Mouse (Mus musculus) frontal cortex, postnatal 25 days (tissue): ENCODE measurements around the gene Snx29.
A peak's percentile ranks its signal among the peaks of the same experiment; 100 is the strongest.
"Not testable (repeated sequence)": the region's sequence is repeated elsewhere in the genome, so short reads cannot be mapped to it uniquely, and the experiment has no call there.

Experiments
- DNase-seq, 2 experiments: peaks; one replicate each; pipeline ENCODE4 v3.0.0; 2022; ENCODE audit warnings: low spot score in 2 of 2

Gene Snx29

DNA sequence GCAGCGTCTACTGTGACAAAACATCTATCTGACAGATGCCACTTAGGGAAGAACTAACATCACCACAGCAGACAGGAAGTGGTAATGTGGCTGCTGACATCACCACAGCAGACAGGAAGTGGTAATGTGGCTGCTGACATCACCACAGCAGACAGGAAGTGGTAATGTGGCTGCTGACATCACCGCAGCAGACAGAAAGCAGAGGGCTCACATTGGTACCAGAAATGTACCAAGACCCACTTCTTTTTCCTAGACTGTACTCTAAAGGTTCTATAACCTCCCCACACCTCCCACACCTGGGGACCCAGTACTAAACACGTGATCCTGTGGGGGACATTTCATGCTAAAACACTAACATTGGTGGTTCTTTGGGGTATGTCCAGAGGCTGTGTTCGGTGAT, 126.0 kb downstream of the Snx29 start:
- not testable (repeated sequence) for DNase-seq

GRCm38 (mm10) chr16:11449344-11449743, 126.6 kb downstream of the Snx29 start:
- no peak for DNase-seq

DNA sequence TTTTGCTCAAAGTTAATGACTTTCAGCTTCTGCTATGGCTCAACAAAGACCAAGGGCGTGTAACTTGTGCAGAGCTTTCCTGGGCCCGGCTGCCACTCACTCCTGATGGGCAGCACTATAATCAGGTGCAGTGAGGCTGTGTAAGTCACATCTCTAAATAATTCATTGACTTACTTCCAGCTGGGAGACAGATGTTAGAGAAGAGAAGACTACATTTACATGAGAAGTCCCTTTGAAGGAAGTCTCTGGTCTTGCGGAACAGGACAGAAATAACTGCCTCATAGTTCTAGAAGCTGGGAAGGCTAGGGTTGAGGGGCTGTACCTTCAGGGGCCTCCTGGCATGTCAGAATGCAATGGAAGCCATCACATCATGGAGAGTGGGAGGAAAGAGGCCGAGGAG, 127.9 kb downstream of the Snx29 start:
- no peak for DNase-seq

DNA sequence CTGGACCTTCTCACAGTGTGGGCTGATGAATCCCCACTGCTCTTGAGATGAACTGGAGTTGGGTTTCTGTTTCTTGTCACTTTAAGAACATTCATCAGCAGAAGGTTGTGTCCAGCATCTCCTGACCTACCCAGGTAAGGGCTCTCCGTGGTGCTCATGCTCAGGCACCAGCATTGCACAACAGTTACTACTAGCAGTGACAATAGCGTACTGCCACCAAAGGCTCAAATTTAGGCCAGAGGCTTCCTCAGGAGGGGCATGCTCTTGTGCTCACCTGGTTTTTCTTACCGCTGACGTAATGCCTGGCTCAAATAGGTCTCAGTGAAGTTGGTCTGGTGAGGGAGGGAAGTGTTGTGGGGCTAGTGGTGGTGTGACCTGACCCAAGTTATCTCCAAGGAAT, 132.2 kb downstream of the Snx29 start:
- DNase-seq: no peak

DNA sequence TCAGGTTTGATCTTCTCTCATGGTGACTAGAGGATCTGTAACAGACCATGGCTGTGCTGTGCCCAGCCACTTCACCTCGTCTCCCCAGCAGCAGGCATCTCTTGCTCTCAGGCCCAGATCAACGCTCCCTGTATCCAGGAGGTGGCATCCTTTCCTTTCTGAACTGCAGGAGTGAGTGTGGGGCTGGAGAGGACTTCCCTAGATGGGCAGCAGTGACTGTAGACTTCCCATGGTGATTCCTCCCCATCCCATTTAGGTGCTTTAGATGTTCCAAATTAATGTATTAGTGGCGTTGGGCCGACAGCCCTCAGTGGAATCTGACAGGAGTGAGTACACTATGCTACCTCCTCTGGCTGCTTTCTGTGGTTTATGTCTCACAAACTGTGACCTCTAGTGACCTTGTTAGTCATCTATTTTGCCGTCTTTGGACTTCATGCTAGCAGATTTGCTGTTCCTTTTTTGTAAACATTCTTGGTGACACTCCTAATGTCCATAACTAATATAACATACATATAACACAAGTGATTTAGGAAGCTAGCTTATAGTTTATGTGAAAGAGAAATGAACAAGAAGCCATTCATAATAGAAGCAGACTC, 132.9 kb downstream of the Snx29 start:
- no peak for DNase-seq

DNA sequence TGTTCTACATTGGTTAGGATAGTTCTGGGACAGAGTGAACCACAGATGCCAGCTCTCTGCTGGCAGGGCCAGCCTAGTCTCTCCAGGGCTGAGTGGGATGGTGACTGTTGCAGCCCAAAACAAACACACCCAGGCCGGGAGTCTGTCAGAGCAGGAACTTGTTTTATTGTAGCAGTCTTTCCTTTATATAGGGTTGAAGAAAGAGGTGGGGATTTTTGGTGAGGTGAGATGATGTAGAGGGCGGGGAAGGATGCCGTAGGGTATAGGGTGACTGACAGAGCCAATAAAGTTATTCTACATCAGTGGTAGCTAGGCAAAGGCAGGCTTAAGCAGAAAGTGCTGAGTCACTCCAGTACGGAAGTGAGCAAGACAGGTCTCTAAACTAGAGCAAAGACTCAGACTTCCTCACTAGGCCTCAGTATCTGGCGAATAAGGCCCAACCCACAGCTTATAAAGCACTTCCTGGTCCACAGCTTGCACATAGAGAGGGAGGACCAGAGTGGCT, 133.5 kb downstream of the Snx29 start:
- no peak for DNase-seq

GRCm38 (mm10) chr16:11457136-11457535, 134.4 kb downstream of the Snx29 start:
- no peak for DNase-seq

DNA sequence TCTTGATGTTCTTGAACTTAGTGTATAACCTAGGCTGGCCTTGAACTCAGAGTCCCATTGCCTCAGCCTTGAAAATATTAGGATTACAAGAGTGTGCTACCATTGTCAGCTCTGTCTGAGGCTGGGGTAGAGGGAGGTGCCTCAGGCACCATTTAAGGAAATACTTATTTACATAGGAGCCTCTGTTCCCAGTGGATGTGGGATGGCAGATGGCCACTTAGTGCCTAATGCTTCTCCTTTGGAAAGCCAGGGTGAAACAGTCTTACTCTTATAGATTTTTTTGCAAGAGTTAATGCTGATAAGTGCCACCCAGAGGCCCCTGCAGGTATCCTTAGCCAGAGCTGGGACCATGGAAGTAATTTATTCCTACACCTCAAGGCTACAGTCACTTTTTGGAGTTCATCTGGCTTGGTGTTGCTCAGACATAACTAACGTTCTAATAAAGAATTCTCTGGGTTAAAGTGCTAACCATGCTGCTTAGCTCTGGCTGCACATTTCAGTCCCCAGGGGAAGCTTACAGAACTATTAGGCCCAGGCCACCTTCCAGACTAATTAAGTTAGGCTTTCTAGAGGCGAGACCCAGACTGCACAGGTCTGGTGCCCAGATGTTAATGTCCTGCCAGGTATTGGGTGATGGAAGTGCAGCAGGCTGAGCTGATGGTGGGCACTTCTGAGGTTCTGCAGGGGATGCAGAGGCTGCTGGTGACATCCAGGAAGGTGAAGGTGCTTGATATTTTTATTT, 135.1 kb downstream of the Snx29 start:
- DNase-seq: no peak

DNA sequence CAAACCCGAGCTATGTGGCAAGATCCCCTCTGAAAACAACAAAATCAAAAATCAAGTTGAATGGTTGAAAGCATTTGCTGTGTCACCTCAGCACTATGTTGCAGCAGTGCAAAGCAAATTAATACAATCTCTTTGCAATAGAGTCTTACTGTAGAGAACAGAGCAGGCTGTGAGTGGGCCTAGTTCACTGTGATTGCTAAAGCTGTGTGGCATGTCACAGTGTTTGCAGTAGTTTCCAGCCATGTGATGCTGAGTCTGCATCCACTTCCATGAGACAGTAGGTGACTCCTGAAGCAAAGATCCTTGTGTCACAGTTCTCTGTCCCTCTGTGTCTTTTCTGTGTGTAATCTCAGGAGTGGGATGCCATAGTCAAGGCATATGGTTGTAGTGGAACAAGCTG, 137.5 kb downstream of the Snx29 start:
- DNase-seq: no peak

- peak; percentile 31 to 41 for DNase-seq
Observed at GRCm38 (mm10) chr16:11461612-11462011, 138.9 kb downstream of the Snx29 start.

GRCm38 (mm10) chr16:11468533-11469179, 145.9 kb downstream of the Snx29 start:
- peak; percentile 57 to 58 for DNase-seq

DNA sequence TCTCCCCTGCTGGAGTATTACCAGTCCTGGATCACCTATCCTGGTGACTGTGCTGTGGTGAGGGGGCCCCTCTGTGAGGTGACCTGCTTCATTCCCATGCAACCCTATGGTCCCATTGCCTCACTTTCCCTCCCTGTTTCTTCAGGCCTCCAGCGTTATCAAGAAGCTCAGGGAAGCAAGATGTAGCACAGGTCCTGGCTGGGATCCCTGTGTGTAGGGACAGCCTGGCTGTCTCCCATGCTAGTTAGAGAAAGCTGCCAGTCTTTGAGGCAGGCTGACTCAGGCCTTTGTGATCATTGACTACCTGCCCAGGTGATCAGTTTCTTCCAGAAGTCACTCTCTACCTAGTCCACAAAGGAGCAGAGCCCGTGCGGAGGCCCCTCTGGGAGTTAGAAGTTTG, 146.8 kb downstream of the Snx29 start:
- no peak for DNase-seq

DNA sequence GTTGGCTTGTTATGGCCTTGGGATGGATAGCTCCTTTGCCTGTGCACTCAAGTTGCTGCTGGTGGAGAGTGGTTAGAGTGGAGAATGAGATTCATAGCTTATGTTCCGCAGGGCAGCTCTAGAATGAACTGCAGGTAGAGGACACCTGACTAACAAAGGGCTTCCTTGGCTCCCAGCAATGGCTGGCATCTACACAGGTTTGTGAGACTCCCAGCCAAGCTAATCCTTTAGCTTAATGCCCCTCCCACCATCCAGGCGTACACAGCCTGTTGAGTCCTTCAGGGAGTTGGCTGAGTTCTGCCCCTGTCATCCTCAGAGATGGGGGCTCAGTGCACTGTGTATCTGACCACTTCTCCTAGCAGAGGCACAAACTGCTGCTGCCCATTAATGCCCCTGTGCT, 148.5 kb downstream of the Snx29 start:
- no peak for DNase-seq

- DNase-seq: no peak
Observed at GRCm38 (mm10) chr16:11472852-11473251, 150.1 kb downstream of the Snx29 start.

- DNase-seq: no peak
Observed at GRCm38 (mm10) chr16:11473474-11473873, 150.8 kb downstream of the Snx29 start.

DNA sequence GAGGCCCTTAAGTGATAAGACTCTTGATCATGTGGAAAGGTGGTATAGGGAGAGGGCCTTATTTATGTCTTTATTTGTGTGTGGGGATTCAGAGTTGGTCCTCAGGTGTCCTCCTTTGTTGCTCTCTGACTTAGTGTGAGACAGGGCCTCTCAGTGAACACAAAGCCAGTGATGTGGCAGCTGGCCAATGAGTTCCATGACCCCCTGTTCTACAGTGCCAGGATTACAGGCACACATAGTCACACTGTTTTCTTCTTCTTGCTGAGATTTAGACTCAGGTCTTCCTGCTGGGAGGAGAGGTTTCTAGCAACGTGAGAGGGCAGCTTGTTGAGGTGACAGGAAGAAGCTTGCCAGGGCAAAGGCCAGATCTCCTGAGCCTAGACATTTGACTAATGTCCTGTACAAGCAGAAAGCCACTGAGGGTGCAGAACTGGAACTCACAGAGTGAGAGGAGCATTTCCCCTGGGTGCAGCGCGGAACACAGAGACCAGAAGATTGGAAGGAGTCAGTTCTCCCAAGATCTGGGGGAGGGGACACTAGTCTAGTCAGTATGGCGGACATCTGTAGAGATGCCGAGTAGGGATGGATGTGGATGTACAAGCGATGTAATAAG, 151.3 kb downstream of the Snx29 start:
- no peak for DNase-seq

DNA sequence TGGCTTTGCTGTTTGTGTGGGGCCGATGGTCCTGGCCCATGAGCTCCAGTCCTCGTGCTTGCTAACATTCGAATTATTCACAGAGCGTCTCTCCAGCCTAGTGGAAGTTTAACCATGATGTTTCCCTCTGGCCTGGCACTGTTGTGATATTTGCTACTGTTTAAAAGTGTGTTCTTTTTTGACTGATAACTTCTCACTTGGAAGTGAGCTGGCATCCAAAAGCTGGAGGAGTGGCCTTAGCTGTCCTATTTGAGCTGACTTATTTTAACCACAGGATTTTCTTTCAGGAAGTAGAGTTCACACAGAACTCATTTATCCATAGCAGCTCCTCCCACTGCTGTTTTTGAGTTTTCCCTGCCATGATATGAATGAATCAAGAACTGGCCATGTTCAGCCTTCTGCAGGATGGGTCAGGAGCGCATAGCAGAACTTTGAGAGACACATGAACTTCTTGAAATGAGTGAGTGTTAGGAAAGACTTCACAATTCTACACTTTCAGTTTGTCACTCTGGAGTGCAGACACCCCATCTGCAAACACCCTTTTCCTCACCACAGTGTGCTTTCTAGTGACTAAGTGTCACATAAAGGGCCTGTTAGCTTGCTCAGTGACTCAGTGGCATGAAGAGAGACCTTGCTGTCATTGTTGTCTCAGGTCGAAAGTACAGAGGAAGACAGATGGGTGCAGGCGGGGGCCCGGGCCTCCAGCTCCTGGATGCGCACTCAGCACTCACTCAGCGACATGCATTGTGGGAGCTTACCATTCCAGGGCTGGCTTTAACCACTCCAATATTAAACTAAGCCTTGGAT, 152.6 kb downstream of the Snx29 start:
- no peak for DNase-seq

- DNase-seq: no peak
Observed at GRCm38 (mm10) chr16:11476314-11476713, 153.6 kb downstream of the Snx29 start.

- DNase-seq: no peak
Observed at GRCm38 (mm10) chr16:11476968-11477367, 154.3 kb downstream of the Snx29 start.

GRCm38 (mm10) chr16:11477591-11477990, 154.9 kb downstream of the Snx29 start:
- DNase-seq: no peak

DNA sequence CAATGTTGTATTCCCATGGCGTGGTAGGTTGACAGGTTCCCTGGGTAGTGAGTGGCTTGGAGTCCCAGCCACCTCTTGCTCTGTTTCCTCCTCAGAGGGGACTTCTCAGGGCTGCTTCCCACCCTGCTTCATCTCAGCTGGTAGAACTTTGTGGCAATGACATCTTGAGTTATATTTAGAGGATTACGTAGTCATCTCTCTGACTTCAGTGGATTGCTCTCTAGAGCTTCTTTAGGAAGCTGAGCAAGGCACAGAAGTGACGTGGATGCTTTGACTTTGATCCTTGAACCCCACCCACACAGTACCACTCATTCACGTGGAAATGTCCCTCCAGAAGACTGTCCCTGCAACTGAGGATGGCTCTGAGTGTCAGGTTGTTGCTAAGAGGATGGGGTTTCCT, 156.9 kb downstream of the Snx29 start:
- no peak for DNase-seq

DNA sequence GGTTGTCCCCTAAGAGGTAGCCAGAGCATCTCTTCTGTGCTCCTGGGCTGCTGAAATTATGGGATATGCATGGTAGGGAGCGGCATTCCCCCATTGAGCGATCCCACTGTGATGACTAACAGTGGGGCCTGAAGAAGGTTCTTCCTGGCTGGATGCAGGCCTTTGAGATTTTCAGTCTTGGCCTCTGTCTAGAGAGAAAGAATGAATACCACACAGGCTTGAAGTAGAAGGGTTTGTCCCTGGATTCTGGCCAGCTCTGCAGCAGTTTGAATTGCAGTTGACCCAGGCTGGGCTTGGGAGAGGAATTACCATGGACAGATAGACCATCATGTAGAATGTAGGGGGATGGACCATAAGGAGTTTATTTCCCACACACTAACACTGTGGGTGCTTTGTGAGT, 159.5 kb downstream of the Snx29 start:
- DNase-seq: no peak
